Mouse (Mus musculus) kidney, adult 2 months (tissue): ENCODE data around the gene Slc29a2. TPM values are rescaled to one million over a fixed set of nuclear protein-coding genes. Genes with fewer than 3 reads are reported as not detected.
"Not testable (repeated sequence)": the region's sequence is repeated elsewhere in the genome, so short reads cannot be mapped to it uniquely, and the experiment has no call there.

ENCODE experiments used
- DNase-seq: peaks from one replicate; pipeline ENCODE4 v3.0.0; 2021
- H3K27ac ChIP-seq: fragments of 200-500 bp; 2 replicates; pipeline ENCODE4 v1.5.1; 2012; ENCODE audit warnings: low read depth, low read length, control low read depth, inconsistent platforms; ENCODE audit not compliant: insufficient read depth
- H3K27me3 ChIP-seq: fragments of 200-500 bp; replicated peaks from 2 replicates; pipeline ENCODE4 v1.6.1; 2012; ENCODE audit warnings: mild to moderate bottlenecking, moderate library complexity, low read length, inconsistent platforms; ENCODE audit not compliant: control insufficient read depth, insufficient read depth
- H3K36me3 ChIP-seq: fragments of 200-500 bp; 2 replicates; pipeline ENCODE4 v1.6.1; 2012; ENCODE audit warnings: mild to moderate bottlenecking, moderate library complexity, low read length, inconsistent platforms; ENCODE audit not compliant: control insufficient read depth, insufficient read depth
- H3K4me1 ChIP-seq: fragments of 200-500 bp; 2 replicates; pipeline ENCODE4 v1.6.1; 2011; ENCODE audit warnings: low read length; ENCODE audit not compliant: control insufficient read depth, insufficient read depth
- H3K4me3 ChIP-seq: fragments of 200-500 bp; 2 replicates; pipeline ENCODE4 v1.5.1; 2011; ENCODE audit warnings: mild to moderate bottlenecking, low read depth, low read length, control low read depth; ENCODE audit not compliant: insufficient read depth
- CTCF ChIP-seq: fragments of 200-500 bp; conservative IDR thresholded peaks from 2 replicates; pipeline ENCODE4 v1.5.1; 2011; ENCODE audit warnings: low read depth, mild to moderate bottlenecking, control low read depth, low read length, moderate library complexity, mixed read lengths; ENCODE audit not compliant: insufficient read depth, insufficient read length
- POLR2A ChIP-seq: fragments of 200-500 bp; IDR thresholded peaks from one replicate; pipeline ENCODE4 v1.6.1; 2011; ENCODE audit warnings: low read depth, low read length, control low read depth
- WGBS: fragments of 180-500 bp; shearing (Covaris S2); methylation state at CpG from one replicate; pipeline ENCODE4 v1.1.7; 2018; 5-methylcytosine and 5-hydroxymethylcytosine counted together
- polyA plus RNA-seq: library from polyadenylated mRNA; depleted of rRNA; stranded (reverse); fragments of >200 nt; gene quantifications from 2 replicates; pipeline ENCODE4 v1.2.3, GENCODE M21; 2012

Slc29a2 gene
- polyA plus RNA-seq, 1 experiment = 14.2 TPM

DNA sequence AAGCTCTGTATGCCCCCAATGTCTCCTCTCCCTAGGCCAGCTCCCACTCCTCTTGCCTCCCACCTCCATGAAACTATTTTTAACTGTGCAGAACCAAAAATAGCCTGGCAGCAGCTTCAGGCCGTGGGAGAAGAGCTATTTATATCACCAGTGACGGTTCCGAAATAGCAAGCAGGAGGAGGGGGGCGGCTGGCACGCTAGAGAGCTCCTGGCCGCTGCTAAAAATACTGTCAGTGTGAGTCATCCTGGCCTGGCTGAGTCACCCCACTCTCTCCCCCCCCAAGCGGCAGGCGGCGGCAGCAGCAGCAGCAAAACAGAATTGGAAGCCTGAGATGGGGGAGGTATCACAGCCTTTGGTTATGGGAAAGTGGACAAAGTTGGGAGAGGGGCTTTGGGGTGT lies 30.8 kb upstream of the Slc29a2 start:
- WGBS = under 1% methylated on average over 9 of the region's 9 CpGs
- 0 out of 2 replicates have a peak, but pooled peaks cover 3% of the 10 kb centered on the region for H3K27me3 ChIP-seq
- no peaks in the 10 kb centered on the region for H3K4me1 ChIP-seq
- no peak overlapping the region for H3K4me3 ChIP-seq
- no peaks in the 10 kb centered on the region for H3K36me3 ChIP-seq
- peak; percentile 23 for DNase-seq
- no peak overlapping the region for H3K27ac ChIP-seq
- TF ChIP-seq POLR2A = no peak
- TF ChIP-seq CTCF = no peak

DNA sequence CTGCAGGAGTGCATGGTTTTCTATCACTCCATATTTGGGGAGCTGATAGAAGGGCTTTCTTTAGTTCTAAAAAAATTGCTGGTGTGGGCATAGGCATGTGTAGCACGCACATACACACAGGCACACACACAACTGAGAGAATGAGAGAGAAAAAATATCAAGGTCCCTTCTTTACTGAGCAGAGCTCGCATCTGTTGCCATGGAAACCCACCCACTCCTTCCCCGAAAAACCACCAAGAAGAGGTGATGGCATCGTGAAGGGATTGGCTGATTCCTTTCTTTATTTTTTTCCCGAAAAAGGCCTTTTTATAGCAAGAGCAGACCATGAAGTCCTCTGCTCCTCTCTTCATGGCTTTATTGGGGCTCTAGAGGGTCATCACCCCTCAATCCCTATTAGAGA lies 29.6 kb upstream of the Slc29a2 start:
- Histone ChIP-seq H3K27ac (no peak overlapping the region), H3K27me3 (0 out of 2 replicates have a peak, but pooled peaks cover 2% of the 10 kb centered on the region), H3K4me1 (no peaks in the 10 kb centered on the region), H3K4me3 (no peak overlapping the region), H3K36me3 (no peaks in the 10 kb centered on the region)
- no peak for TF ChIP-seq CTCF
- no peak for TF ChIP-seq POLR2A
- DNase-seq = no peak
- WGBS = 63% methylated on average over 5 of the region's 5 CpGs

DNA sequence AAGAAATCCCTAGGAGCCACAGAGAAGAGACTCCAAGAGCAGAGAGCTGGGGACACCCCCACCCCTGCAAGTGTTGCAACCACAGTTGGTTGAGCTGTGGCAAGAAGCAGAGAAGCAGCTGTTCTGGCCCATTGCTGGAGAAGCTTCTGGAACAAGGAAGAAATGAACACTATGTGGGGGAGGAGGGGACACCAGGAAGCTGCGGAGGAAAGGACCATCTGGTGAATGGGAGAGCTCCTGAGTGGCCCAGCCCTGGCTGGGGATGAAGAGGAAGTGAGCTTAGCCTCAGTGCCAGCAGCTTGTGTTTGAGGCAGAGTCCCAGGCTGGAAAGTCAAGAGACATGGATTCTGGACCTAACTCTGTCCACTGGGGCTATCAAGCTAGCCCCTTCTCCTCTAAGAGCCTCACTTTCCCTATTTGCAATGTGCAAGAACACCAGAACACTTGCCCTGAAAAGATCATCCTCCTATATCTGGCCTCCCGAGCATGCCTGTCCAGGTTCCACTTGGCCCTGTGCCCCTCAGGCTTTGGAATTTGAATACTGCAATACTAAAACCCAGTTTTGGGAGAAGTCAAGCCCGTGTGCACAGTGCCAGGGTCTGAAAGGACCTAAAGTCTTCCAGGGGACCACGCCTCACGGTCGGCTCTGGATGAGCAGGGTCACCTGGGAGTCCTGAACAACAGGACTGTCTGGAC lies 24.1 kb upstream of the Slc29a2 start:
- H3K27ac ChIP-seq = no peak overlapping the region
- TF ChIP-seq POLR2A = no peak
- no peak for TF ChIP-seq CTCF
- H3K27me3 ChIP-seq = no peaks in the 10 kb centered on the region
- H3K36me3 ChIP-seq = no peaks in the 10 kb centered on the region
- H3K4me1 ChIP-seq = no peaks in the 10 kb centered on the region
- DNase-seq = no peak
- WGBS = 60% methylated on average over 6 of the region's 6 CpGs
- no peak overlapping the region for H3K4me3 ChIP-seq

DNA sequence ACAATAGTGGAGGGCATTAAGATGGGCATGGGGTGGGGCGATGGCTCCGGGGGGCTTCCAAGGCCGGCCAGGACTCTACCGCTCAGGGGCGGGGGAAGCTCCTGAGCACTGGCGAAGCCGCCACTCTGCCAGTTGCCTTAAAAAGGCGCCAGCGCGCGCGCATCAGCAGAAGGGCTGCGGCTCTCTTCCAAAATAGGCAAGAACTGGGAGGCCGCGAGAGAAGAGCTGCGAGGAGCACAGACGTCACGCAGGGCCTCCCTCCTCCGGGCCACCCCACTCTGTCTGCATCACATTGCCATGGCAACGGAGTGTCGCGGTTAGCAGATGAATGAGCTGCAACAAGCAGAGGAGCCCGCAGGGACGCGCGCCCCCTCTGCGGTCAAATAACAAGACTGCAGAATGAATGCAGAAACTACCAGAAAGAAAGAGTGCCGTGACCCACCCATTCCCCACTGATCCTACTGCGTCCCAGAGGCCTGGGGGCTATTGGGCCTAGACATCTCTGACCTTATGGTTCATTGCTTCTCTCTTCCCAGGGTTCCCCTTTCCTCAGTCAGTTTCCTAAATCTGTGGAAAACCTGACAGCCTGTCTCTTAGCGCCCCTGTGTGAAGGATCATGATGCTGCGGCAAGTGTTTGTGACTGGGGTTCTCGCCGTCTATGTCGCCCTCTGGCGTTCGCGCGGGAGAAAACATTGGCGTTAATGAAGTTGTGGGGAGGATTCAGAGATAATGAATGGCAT lies 21.8 kb upstream of the Slc29a2 start:
- 1% methylated on average over 39 of the region's 39 CpGs for whole genome bisulfite sequencing
- Histone ChIP-seq H3K36me3 (no peaks in the 10 kb centered on the region), H3K4me3 (no peak overlapping the region), H3K4me1 (no peaks in the 10 kb centered on the region), H3K27me3 (no peaks in the 10 kb centered on the region), H3K27ac (no peak overlapping the region)
- DNase-seq = peak; percentile 73
- TF ChIP-seq POLR2A (no peak), CTCF (peak; percentile 95)

DNA sequence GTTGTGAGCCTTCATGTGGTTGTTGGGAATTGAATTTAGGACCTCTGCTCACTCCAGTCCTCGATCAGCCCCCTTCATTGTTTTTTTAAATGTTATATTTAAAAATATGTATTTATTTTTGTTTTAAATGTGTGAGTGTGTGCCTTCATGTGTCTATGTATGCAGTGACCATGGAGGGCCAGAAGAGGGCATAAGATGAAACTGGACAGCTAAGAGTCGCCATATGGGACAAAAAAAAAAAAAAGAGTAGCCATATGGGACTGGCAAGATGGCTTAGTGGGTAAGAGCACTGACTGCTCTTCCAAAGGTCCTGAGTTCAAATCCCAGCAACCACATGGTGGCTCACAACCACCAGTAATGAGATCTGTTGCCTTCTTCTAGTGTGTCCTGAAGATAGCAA lies 20.0 kb upstream of the Slc29a2 start:
- H3K27ac ChIP-seq, H3K36me3 ChIP-seq, H3K4me1 ChIP-seq, H3K4me3 ChIP-seq, DNase-seq, H3K27me3 ChIP-seq: not testable (repeated sequence)
- WGBS = 55% methylated on average over 2 of the region's 2 CpGs

DNA sequence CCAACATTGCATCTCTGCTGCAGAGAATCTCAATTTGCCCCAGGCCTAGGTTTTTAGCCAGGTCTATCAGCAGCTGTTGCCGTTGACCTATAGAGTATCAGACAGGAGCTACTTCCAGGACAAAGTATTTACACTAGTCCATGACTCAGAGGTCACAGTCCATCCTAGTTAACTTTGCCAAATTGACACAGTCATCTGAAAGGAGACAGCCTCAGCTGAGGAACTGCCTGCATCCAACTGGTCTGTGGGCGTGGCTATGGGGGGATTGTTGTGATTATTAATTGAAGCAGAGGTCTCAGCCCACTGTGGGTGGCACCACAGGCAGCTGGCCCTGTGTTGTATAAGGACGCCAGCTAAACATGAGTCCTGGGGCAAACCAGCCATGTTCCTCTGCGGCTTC lies 18.7 kb upstream of the Slc29a2 start:
- no peaks in the 10 kb centered on the region for H3K4me1 ChIP-seq
- WGBS = 60% methylated on average over 4 of the region's 4 CpGs
- no peak overlapping the region for H3K27ac ChIP-seq

DNA sequence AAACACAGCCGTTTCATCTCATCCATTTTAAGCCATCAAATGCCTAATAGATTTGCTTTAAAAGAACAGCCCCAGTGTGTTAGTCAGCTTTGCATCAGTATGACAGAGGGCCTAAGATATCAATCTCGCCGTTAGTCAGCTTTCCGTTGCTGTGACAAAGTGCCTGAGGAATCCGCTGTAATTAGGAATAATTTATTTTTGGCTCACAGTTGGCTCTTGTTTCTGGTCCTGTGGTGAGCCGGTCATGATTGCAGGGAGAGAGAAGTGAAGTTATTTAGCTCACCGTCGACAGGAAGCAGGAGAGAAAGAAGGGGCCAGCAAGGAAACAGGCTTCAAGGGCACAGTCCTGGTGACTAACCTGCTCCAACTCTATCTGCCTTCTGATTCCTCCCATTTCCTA lies 10.5 kb upstream of the Slc29a2 start:
- Histone ChIP-seq H3K27ac (no peak overlapping the region), H3K4me1 (peaks cover 7% of the 10 kb centered on the region), H3K4me3 (no peak overlapping the region), H3K27me3 (no peaks in the 10 kb centered on the region; the same call in 1 of the 2 replicates), H3K36me3 (no peaks in the 10 kb centered on the region)
- 48% methylated on average over 8 of the region's 8 CpGs for WGBS
- TF ChIP-seq CTCF = no peak
- TF ChIP-seq POLR2A = no peak
- no peak for DNase-seq

More for the DNA sequence above, 18.7 kb upstream of the Slc29a2 start:
- DNase-seq = peak; percentile 25
- H3K4me3 ChIP-seq = no peak overlapping the region
- TF ChIP-seq CTCF (no peak), POLR2A (no peak)
- H3K36me3 ChIP-seq = no peaks in the 10 kb centered on the region
- no peaks in the 10 kb centered on the region; the same call in 1 of the 2 replicates for H3K27me3 ChIP-seq
